Mouse (Mus musculus) stomach, embryonic 14.5 days (tissue): ENCODE data around the gene Itgb6. TPM values are rescaled to one million over a fixed set of nuclear protein-coding genes. Genes with fewer than 3 reads are reported as not detected.

Source experiments
- ATAC-seq: fragments of 200-750 bp; cut with Nextera tagmentation; 2 replicates; pipeline ENCODE4 v1.8.0; 2017; ENCODE audit warnings: low read depth, moderate TSS enrichment; ENCODE audit not compliant: insufficient number of reproducible peaks, insufficient read depth, low FRiP score
- H3K27ac ChIP-seq: fragments of 300-500 bp; sonication (generic); 2 replicates; pipeline ENCODE4 v1.5.1; 2014; ENCODE audit warnings: mild to moderate bottlenecking, low read length, moderate library complexity, mixed read lengths
- H3K27me3 ChIP-seq: fragments of 300-500 bp; sonication (generic); 2 replicates; pipeline ENCODE4 v1.6.1; 2014; ENCODE audit warnings: low read length, control low read depth, mixed read lengths; ENCODE audit not compliant: control insufficient read depth, insufficient read depth
- H3K36me3 ChIP-seq: fragments of 300-500 bp; sonication (generic); 2 replicates; pipeline ENCODE4 v1.6.1; 2014; ENCODE audit warnings: mild to moderate bottlenecking, control low read depth, low read length, moderate library complexity, mixed read lengths; ENCODE audit not compliant: control insufficient read depth, insufficient read depth
- H3K4me1 ChIP-seq: fragments of 300-500 bp; sonication (generic); 2 replicates; pipeline ENCODE4 v1.6.1; 2014; ENCODE audit warnings: low read length, control low read depth, mixed read lengths; ENCODE audit not compliant: control insufficient read depth, insufficient read depth
- H3K4me2 ChIP-seq: fragments of 300-500 bp; sonication (generic); replicated peaks from 2 replicates; pipeline ENCODE4 v1.6.1; 2014; ENCODE audit warnings: low read depth, low read length, control low read depth
- H3K4me3 ChIP-seq: fragments of 300-500 bp; sonication (generic); 2 replicates; pipeline ENCODE4 v1.5.1; 2014; ENCODE audit warnings: low read depth, low read length, control low read depth
- H3K9ac ChIP-seq: fragments of 300-500 bp; sonication (generic); replicated peaks from 2 replicates; pipeline ENCODE4 v1.6.1; 2014; ENCODE audit warnings: low read depth, mild to moderate bottlenecking, control low read depth, low read length, moderate library complexity, mixed read lengths
- H3K9me3 ChIP-seq: fragments of 300-500 bp; sonication (generic); 2 replicates; pipeline ENCODE4 v1.6.1; 2016; ENCODE audit warnings: low read depth, low read length, control low read depth; ENCODE audit not compliant: control insufficient read depth
- WGBS: fragments of 180-500 bp; shearing (Covaris S2); extraction: QIAGEN DNeasy Blood & Tissue Kit; methylation state at CpG from one replicate; pipeline ENCODE4 v1.1.7; 2014; 5-methylcytosine and 5-hydroxymethylcytosine counted together
- polyA plus RNA-seq: library from polyadenylated mRNA; unstranded; fragments of >200 nt; fragmentation: Nextera tagmentation; extraction: Ambion mirVana; gene quantifications from 2 replicates; pipeline ENCODE4 v1.2.1, GENCODE M21; 2014

Gene Itgb6
- 11.2 and 14.1 TPM in 2 replicates for polyA plus RNA-seq

GRCm38 (mm10) chr2:60722514-60722913, at the start of gene Itgb6:
Itgb6 (minus strand) TSS chr2:60722643.
- Histone ChIP-seq H3K9me3 (no peaks in the 10 kb centered on the region), H3K4me2 (no peak within 1 kb of the TSS), H3K4me3 (no peak within 1 kb of the TSS), H3K27me3 (no peaks in the 10 kb centered on the region), H3K27ac (no peak within 1 kb of the TSS), H3K36me3 (no peaks in the 10 kb centered on the region), H3K4me1 (no peaks in the 10 kb centered on the region), H3K9ac (no peak within 1 kb of the TSS)
- WGBS: 68% methylated on average over 14 of the region's 14 CpGs
- no peak for ATAC-seq

GRCm38 (mm10) chr2:60766420-60766819, 44.0 kb upstream of the Itgb6 start:
- H3K27ac ChIP-seq: peak overlapping the region; percentile 21; the same call in 1 of the 2 replicates
- WGBS: 65% methylated on average over 8 of the region's 8 CpGs

GRCm38 (mm10) chr2:60756218-60756617, 33.8 kb upstream of the Itgb6 start:
- Histone ChIP-seq H3K27ac (no peak overlapping the region), H3K4me3 (no peak overlapping the region), H3K9ac (no peak overlapping the region), H3K4me2 (no peak overlapping the region), H3K36me3 (peaks cover 35% of the 10 kb centered on the region), H3K27me3 (no peaks in the 10 kb centered on the region), H3K4me1 (no peaks in the 10 kb centered on the region), H3K9me3 (no peaks in the 10 kb centered on the region)
- 88% methylated on average over 9 of the region's 9 CpGs for WGBS
- no peak for ATAC-seq

More at GRCm38 (mm10) chr2:60766420-60766819, 44.0 kb upstream of the Itgb6 start:
- Histone ChIP-seq H3K9ac (no peak overlapping the region), H3K27me3 (no peaks in the 10 kb centered on the region), H3K9me3 (peaks cover 2% of the 10 kb centered on the region), H3K4me1 (0 out of 2 replicates have a peak, but pooled peaks cover 7% of the 10 kb centered on the region), H3K4me2 (no peak overlapping the region), H3K4me3 (no peak overlapping the region), H3K36me3 (peaks cover 35% of the 10 kb centered on the region)
- ATAC-seq: no peak

GRCm38 (mm10) chr2:60755101-60755500, 32.7 kb upstream of the Itgb6 start:
- Histone ChIP-seq H3K27me3 (no peaks in the 10 kb centered on the region), H3K4me1 (no peaks in the 10 kb centered on the region), H3K36me3 (peaks cover 35% of the 10 kb centered on the region), H3K4me3 (no peak overlapping the region), H3K9ac (no peak overlapping the region), H3K9me3 (no peaks in the 10 kb centered on the region), H3K4me2 (no peak overlapping the region), H3K27ac (no peak overlapping the region)
- ATAC-seq: no peak
- 97% methylated on average over 7 of the region's 7 CpGs for WGBS

GRCm38 (mm10) chr2:60751274-60751673, 28.8 kb upstream of the Itgb6 start:
- Histone ChIP-seq H3K4me2 (no peak overlapping the region), H3K27me3 (no peaks in the 10 kb centered on the region), H3K9me3 (no peaks in the 10 kb centered on the region), H3K9ac (no peak overlapping the region), H3K27ac (no peak overlapping the region), H3K4me1 (no peaks in the 10 kb centered on the region), H3K4me3 (no peak overlapping the region), H3K36me3 (peaks cover 23% of the 10 kb centered on the region)
- 93% methylated on average over 9 of the region's 9 CpGs for WGBS
- ATAC-seq: no peak

- Histone ChIP-seq H3K27me3 (no peaks in the 10 kb centered on the region), H3K4me2 (no peak overlapping the region), H3K4me3 (no peak overlapping the region), H3K4me1 (no peaks in the 10 kb centered on the region), H3K27ac (no peak overlapping the region), H3K9ac (no peak overlapping the region), H3K9me3 (no peaks in the 10 kb centered on the region), H3K36me3 (peaks cover 16% of the 10 kb centered on the region)
- ATAC-seq: no peak
- WGBS: 88% methylated on average over 3 of the region's 3 CpGs
Measured at GRCm38 (mm10) chr2:60750591-60750990, 28.1 kb upstream of the Itgb6 start.

- Histone ChIP-seq H3K27ac (no peak overlapping the region), H3K27me3 (no peaks in the 10 kb centered on the region), H3K9me3 (no peaks in the 10 kb centered on the region), H3K9ac (no peak overlapping the region), H3K4me2 (no peak overlapping the region), H3K4me1 (no peaks in the 10 kb centered on the region), H3K36me3 (peaks cover 6% of the 10 kb centered on the region; the same call in 1 of the 2 replicates), H3K4me3 (no peak overlapping the region)
- WGBS: 86% methylated on average over 1 of the region's 1 CpGs
- no peak for ATAC-seq
Measured at GRCm38 (mm10) chr2:60748585-60748984, 26.1 kb upstream of the Itgb6 start.

- Histone ChIP-seq H3K36me3 (no peaks in the 10 kb centered on the region; the same call in 1 of the 2 replicates), H3K4me3 (no peak overlapping the region), H3K9ac (no peak overlapping the region), H3K4me2 (no peak overlapping the region), H3K27ac (no peak overlapping the region; the same call in 1 of the 2 replicates), H3K27me3 (no peaks in the 10 kb centered on the region), H3K4me1 (no peaks in the 10 kb centered on the region), H3K9me3 (no peaks in the 10 kb centered on the region)
- ATAC-seq: peak; percentile 60; the same call in 1 of the 2 replicates
- WGBS: 57% methylated on average over 3 of the region's 3 CpGs
Measured at GRCm38 (mm10) chr2:60747590-60747989, 25.1 kb upstream of the Itgb6 start.

- H3K36me3 ChIP-seq: no peaks in the 10 kb centered on the region; the same call in 1 of the 2 replicates
- no peaks in the 10 kb centered on the region for H3K4me1 ChIP-seq
- no peak overlapping the region for H3K4me2 ChIP-seq
- no peak overlapping the region for H3K4me3 ChIP-seq
- H3K9ac ChIP-seq: no peak overlapping the region
- no peak for ATAC-seq
- no peaks in the 10 kb centered on the region for H3K27me3 ChIP-seq
- 77% methylated on average over 3 of the region's 3 CpGs for WGBS
- no peaks in the 10 kb centered on the region for H3K9me3 ChIP-seq
- H3K27ac ChIP-seq: no peak overlapping the region
Measured at GRCm38 (mm10) chr2:60744674-60745073, 22.2 kb upstream of the Itgb6 start.
